Mouse (Mus musculus) cerebellum, postnatal 25 days (tissue): ENCODE data around the gene Mif4gd.

Experiments
- DNase-seq, 2 experiments: peaks; one replicate each; pipeline ENCODE4 v3.0.0; 2021; ENCODE audit warnings: mixed read lengths in 2 of 2

Gene Mif4gd

DNA sequence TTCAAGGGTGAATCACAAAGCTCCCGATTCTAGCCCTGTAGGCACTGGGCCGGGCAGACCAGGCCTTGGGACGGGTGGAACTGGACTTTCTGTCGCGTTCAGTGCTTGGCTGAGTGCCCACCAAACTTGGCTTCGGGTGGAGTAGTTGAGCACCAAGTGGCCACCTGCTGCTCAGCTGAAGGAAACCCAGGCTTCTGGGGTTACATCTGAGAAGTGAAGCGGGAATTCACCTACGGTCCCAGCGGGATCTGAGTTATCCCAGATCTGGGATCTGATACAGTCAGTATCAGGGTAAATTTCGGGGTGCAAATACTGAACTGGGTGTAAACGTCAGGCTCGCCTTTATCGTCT lies 735 bp downstream of the Mif4gd start:
- DNase-seq: peak; percentile 79 to 87

DNA sequence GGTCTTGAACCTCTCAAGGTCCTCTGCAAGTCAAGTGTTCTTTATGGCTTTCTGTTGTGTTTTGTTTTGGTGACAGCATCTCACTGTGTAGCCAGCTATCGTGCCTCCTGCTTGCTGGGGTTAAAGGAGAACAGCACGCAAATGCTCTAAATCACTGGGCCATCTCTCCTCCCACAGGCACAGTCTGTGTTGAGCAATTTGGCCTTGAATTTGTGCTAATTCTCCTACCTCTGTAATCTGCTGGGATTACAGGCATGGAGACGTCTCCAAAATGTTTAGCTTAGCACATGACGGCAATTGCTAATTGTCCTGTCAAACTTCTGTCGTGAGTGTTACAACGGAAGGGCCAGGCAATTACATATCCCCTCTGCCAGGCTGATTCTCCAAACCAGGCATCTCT lies 1.6 kb downstream of the Mif4gd start:
- DNase-seq: no peak

DNA sequence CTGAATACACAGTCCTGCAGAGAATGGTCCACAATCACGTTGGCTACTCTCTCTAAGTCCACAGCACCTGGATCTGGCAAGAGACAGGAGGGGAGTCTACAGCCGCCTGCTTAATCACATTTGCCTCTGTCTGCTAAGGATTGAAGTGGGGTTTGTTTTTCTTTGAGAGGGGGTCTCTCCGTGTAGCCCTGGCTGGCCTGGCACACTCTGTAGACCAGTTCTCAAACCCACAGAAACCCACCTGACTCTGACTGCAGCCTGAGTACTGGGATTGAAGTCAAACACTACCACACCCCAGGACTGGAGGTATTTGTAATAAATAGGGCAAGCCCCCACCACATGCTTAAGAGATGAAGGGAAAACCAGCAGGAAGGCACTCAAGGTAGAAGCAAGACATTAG lies 3.2 kb downstream of the Mif4gd start:
- no peak for DNase-seq

GRCm38 (mm10) chr11:115608421-115609399 lies 4.1 kb downstream of the Mif4gd start:
- DNase-seq: peak in 1 of 2 experiments; percentile 37

DNA sequence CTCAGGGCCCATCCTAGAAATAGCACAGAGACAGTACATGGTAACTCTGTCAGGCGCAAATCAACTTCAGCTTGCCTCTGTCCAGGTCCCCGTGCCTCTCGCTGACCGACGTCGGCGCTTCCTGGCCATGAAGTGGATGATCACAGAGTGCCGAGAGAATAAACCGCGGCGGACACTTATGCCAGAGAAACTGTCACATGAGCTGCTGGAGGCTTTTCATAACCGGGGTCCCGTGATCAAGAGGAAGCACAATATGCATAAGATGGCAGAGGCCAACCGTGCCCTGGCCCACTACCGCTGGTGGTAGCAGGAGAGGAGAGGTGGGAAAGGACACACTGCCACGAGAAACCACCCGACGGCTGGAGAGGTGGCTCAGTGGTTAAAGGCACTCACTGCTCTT lies 6.0 kb downstream of the Mif4gd start:
- DNase-seq: no peak

DNA sequence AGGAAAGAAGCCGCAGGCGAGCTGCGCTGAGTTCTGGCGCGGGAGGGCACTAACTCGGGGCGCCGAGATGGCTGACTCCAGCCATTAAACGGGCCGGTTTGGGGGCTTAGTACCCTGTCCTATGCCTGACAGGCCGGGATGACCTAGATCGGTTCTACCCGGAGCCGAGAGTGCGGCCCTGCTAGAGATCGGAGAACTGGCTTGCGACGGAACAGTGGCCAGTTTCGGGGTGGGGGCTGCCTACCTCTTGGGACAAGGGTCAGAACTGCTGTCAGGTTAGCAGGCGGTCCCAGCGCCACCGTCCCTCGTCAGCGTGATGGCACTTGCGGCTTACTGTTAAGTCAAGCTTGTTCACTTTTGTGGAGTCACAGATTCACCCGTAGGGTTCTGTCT lies 8.5 kb downstream of the Mif4gd start:
- DNase-seq: no peak

- DNase-seq: peak; percentile 94 to 95
These were observed 9.1 kb downstream of the Mif4gd start, which contains the start of the genes Mrps7 and Gga3 for GRCm38 (mm10) chr11:115603476-115604303. Gene Mrps7, plus strand, starts transcription at chr11:115603925. Gene Gga3, minus strand, starts transcription at chr11:115604051.

GRCm38 (mm10) chr11:115603128-115603475 lies 9.7 kb downstream of the Mif4gd start:
- DNase-seq: no peak

DNA sequence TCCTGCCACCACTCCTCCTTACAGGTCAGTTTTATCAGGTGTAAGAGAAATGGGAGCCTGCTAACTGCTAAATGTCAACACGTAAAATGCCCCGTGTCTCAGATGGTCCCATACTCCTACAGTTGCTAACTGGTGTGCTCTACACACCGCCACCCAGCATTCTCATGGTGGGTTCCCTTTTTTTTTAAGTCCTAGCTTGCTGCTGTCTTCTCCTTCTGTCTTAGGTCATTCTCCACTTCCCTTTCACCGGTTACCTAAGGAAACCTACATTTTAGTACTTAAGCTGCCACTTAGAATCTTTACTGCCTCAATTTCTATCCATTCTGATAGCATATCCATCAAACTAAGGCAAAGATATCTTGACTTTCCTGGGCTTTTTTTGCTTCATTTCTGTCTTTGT lies 11.6 kb downstream of the Mif4gd start:
- DNase-seq: no peak

GRCm38 (mm10) chr11:115600743-115601142 lies 12.0 kb downstream of the Mif4gd start:
- DNase-seq: no peak

- no peak for DNase-seq
These were observed 13.0 kb downstream of the Mif4gd start for GRCm38 (mm10) chr11:115599722-115600121.

DNA sequence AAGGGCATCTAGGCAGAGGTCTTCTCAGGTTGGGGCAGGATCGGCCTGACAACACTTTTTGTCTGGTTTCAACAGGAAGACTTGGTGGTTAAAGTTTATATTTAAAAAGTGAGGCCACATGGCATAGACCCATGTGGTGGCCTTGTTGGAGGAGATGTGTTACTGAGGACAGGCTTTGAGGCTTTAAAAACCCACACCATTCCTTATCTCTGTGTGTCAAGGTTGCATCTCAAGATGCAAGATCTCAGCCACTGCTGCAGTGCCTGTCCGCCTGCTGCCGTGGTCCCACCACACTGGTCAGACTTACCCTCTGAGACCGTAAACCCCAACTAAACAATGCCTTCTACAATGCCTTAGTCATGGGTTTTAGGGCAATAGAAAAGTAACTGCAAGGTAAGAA lies 14.5 kb downstream of the Mif4gd start:
- no peak for DNase-seq

DNA sequence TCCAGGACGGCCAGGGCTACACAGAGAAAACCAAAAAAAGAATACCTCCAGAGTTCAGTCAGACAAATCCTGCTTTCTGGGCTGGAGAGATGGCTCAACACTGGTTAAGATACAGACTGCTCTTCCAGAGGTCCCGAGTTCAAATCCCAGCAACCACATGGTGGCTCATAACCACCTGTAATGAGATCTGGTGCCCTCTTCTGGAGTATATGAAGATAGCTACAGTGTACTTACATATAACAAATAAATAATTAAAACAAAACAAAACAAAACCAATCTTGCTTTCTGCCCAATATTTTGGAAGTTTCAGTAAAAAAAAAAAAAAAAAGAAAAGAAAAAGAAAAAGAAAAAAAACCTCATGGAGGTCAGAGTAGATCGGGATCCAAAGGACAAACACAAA lies 17.6 kb downstream of the Mif4gd start:
- no peak for DNase-seq

DNA sequence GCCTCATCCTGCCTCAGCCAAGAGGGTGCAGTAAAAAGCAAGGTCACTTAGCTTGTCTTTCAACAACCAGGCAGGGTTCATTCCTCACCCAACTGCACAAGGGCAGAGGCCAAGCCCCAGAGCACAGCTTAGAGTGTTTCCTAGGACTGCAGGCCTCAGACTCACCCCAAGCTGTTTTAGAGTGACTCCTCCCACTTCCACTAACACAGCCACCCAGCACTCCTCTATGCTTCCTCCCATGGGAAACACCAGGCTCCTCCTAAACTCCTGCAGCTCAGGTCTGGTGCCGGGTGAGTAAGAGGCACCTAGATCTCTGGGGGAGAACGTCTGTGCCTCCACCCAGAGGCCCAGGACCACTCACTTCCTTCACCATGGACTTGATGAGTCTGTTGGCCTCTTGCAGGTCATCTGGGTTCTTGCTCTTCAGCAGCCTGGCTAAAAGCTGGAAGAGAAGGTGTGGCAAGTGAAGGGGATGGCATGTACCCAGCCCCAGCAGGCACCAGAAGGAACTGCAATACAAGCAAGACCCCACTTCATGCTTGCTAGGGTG lies 22.2 kb downstream of the Mif4gd start:
- DNase-seq: no peak

- no peak for DNase-seq
These were observed 24.8 kb downstream of the Mif4gd start for GRCm38 (mm10) chr11:115587984-115588383.

- no peak for DNase-seq
These were observed 26.4 kb downstream of the Mif4gd start for GRCm38 (mm10) chr11:115586403-115586802.

- no peak for DNase-seq
These were observed 27.1 kb downstream of the Mif4gd start for GRCm38 (mm10) chr11:115585573-115586100.

GRCm38 (mm10) chr11:115584376-115585073 lies 28.2 kb downstream of the Mif4gd start:
- DNase-seq: no peak

- DNase-seq: no peak
These were observed 29.7 kb downstream of the Mif4gd start for GRCm38 (mm10) chr11:115582913-115583606.

DNA sequence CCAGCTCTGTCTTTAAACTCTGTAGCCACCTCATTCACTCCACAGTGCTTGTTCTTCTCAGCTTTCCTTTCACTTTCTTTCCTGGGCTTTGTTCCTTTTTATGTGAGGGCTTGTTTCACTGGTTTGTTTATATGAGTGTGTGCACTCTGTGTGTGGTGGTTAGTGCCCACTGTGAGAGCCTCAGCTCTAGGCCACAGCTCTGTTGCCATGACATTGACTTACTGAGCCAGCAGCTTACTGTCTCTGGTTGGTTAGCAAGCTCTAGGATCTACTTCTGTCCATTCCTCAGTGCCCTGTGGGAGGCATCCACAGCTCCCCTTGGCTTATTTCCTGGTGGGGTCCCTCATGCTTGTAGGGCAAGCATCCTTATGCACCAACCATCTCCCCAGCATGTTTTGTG lies 33.7 kb downstream of the Mif4gd start:
- no peak for DNase-seq

DNA sequence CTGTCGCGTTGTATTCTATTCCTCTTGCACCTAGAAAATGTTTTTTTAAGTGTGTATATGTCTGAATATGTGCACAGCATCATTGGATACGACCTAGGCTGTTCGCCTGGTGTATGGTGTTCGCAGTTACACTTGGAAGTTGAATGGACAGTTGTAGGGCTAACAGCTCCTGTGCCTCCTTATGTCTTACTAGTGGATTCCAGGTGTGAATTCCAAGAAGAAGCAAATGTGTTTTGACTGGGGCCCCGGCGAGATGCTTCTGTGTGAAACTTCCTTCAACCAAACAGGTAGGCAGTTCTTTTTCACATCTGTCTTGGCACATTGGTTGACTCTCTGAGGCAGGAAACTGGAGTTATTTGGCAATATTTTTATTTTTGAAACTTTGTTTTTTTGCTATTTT lies 47.8 kb downstream of the Mif4gd start:
- no peak for DNase-seq
